Mouse (Mus musculus): ENCODE results near the gene Drap1. TPM values are rescaled to one million over a fixed set of nuclear protein-coding genes. Genes with fewer than 3 reads are reported as not detected.
A peak's percentile ranks its signal among the peaks of the same experiment; 100 is the strongest.

Gene Drap1
- 100 to 1,000 TPM; 727 to 752 (median 743) TPM for total RNA-seq (2022)

DNA sequence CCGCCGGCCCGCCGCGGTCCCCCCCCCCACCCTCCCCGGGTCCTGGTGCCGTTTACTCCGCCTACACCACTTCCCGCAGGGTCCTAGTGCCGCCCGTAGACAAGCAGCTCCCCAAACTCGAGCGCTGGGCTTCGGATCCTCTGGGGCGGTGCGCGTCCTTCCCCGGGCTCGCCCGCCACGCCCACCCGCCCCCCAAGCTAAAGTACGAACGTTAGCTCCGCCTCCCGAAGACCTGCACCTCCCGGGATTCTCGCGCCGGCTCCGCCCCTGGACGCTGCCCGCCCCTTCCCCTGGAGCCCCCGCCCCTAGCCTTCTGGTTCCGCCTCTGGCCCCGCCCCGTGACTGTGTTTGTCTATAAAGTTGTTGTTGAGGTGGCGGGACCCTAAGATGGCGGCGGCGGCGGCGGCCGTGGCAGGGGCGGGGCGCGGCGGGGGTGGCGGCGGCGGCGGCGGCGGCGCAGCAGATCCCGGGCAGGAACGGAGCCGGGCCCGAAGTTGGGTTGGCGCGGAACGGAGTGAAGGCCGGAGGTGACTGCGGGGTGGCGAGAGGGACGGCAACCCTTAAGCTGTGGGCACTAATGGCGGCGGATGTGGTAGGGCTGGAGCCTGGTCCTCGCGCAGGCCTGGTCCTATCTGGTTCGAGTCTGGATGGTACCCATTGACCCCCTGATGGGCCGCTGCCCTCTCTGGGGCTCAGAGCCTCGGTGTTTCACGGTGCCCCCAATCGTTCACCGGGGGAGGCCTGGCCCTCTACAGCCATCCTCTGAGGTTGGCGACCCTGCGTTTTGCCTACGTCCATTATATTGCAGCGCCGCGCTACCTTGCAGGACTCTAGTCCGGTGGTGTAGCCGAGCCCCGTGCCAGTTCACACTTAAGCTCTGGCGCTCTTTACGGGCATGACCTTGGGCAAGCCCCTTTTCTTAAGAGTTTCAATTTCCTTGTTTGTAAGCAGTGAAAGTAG, at the start of gene Drap1, which contains the start of gene AI837181:
Gene Drap1 (minus strand): TSS at position 198 of the 960 bp plus-strand sequence.
Gene AI837181 (plus strand): TSS at position 363 of the 960 bp plus-strand sequence.
- DNase-seq (ENCODE audit: low spot score in 2 of 2): peak; percentile 86 to 89

DNA sequence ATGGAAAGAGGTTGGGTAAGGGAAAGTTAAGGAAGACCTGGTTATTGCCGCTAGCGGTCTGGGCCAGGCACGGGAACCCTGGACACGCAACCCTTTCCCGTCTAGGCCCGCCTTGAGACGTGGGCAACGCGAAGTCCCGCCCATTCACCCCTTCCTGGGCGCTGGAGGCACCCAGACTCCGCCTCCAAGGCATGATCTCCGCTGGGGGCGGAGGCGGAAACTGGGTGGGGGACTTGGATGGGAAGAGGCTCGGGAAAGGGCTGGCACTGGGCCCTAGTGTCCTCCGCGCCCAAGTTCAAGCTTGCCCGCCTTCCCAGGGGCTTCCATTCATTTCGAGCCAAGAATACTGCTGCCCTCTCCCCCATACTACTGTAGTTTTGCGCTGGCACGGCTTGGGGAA, 48.9 kb upstream of the Drap1 start, which contains the start of gene Efemp2:
Gene Efemp2 (plus strand): TSS at position 235 of the 400 bp plus-strand sequence.
- peak; percentile 66 to 78 for DNase-seq (ENCODE audit: low spot score in 2 of 2)

DNA sequence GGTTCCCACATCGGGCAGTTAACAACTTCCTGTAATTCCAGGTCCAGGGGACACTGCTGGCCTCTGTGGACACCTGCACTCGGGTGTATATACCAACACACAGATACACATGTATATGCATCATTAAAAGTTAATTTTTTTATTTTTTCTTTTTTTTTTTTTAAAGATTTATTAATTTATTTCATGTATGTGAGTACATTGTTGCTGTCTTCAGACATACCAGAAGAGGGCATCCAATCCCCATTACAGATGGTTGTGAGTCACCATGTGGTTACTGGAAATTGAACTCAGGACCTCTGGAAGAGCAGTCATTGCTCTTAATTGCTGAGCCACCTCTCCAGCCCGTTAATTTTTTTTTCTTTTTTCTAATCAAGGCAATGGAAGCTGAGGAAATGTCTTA, 48.1 kb upstream of the Drap1 start:
- no peak for DNase-seq (ENCODE audit: low spot score in 2 of 2)

DNA sequence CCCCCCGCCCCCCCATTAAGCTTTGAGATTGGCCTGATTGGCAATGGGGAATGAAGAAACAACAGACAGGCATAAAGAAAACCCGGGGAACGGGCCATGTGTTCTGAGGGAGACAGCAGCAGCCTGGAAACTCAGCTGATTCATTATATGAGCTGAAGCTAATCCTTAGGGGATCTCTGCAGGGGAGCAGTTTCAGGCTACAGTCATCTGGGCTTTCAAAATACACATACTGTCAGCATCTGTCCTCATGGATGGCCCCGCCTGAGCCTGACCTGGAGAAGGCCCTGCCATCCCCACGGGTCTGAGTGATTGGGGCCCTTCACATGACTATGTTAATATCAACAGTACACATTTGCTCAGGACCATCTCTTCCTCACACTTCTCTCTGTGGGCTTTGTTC, 47.1 kb upstream of the Drap1 start:
- DNase-seq (ENCODE audit: low spot score in 2 of 2): no peak

DNA sequence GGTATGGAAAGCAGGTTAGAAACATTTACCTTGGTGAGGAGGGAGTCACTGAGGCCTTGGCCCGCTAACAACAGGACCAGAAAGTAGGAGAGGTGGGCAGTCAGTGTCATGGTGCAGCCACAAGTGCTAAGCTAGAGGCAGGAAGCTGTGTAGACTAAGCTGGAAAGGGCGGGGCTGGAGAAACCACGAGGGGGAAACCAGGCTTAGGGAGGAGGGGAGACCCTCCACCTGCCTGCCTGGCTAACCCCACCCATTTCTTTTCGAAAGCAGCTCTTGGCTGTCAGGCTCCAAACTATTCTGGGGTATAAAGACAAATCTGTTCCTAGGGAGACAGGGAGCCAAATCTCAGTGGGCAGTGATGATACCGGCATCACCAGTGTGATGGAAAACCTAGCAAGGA, 43.6 kb upstream of the Drap1 start, which contains the start of gene Ctsw:
Gene Ctsw (minus strand): TSS at position 134 of the 400 bp plus-strand sequence.
- no peak for DNase-seq (ENCODE audit: low spot score in 2 of 2)

DNA sequence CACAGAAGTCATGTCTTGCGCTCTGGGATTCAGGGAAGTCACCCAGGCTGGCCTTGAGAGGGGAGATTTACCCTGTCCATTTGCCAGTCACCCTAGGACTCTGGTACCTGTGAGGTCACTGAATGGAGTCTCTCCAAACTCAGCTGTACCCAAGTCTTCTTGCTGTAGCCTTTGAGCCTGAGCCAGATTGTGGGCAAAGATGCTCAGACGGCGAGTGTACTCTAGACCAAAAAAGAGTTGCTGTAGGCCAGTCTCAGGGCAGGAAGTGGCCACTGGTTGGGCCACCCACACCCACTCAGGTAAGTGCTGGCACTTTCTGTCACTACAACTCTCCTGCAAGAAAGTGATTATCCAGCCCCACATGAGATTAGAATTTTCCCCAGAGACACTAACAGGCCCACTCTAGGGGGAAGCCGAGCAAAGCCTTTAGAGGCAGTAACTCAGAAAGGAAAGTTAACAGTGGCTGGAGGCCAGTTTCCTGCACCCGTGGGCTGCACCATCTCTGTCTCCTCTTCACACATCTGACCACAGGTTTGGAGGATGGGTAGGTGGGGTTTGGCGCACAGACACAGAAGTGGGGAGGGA, 42.2 kb upstream of the Drap1 start:
- no peak for DNase-seq (ENCODE audit: low spot score in 2 of 2)

DNA sequence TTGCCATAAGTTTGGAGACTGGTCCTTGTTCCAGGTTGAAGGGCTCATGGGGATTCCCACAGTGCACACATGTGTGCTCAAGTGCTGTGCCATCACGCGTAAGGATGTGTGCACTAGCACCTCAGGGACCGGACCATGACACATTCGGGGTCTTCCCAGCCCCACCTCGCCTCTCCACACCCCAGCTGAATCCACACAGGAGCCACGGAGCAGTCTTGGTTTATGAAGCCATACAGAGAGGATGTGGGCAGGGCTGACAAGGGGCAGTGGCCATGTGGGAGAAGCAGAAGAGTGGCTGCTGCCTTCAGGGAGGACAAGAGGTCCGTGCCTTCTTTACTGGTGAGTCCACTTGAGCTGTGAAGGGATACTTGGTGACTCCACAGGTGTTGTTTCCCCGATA, 40.3 kb upstream of the Drap1 start:
- no peak for DNase-seq (ENCODE audit: low spot score in 2 of 2)

DNA sequence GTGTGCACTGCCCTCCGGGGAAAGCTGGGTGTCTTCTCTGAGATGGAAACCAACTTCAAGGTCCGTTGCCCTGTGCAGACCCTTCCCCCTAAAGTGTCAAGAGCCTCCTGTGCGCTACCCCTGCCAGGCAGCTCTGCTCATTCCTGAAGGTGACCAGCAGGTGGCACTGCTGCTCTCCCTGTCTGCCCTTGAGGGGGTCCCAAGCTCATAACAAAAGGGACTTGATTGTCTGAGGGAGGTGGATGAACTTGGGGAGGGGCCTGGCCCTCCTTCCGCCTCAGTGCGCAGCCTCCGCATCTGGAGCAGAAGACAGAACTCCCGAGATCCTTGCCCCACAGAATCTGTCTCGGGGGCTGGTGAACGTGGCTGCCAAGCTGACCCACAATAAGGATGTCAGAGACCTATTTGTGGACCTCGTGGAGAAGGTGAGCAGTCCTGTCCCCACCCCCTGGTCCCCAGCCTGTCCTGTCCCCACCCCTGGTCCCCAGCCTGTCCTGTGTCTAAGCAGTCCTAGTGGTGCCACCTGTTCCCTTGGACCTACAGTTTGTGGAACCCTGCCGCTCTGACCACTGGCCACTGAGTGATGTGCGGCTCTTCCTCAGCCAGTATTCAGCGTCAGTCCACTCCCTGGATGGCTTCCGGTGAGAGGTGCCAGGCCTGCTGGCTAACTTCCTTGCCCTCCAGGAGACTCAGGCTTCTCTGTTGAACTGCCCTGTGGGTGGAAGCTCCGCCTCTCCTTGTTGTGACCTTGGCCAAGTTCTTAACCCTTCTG, 39.2 kb upstream of the Drap1 start:
- DNase-seq (ENCODE audit: low spot score in 2 of 2): no peak

DNA sequence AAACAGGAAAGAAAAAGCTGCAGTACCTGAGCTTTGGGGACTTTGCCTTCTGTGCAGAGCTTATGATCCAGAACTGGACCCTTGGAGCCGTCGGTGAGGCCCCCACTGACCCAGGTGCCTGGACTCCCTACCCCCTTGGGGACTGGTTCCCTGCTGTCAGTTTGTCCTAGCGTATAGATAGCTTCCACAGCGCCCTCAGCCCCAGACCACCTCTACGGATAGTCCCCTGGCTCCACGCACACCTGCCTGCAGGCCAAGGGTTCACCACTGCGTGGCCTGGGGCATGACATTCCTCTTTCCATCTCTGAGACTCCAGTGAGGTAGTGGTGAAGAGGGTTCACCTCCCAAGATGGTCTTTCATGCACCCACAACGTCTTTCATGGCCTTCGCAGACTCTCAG, 38.4 kb upstream of the Drap1 start:
- no peak for DNase-seq (ENCODE audit: low spot score in 2 of 2)

DNA sequence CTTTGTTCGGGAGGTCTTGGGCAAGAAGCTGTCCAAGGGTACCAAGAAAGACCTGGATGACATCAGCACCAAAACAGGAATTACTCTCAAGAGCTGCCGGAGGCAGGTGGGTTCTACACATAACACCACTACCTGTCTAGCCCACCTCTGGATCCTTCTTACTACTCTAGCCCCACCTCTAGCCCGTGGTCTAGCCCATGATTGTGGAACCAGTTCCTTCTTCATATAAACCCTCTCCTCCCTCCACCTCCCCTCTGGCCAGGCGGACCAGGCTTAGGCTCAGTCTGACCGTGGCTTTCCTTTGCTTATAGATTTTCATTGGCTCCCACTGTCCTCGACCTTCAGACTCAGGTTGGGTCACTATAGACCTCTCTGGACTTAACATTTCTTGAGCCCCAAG, 36.6 kb upstream of the Drap1 start:
- no peak for DNase-seq (ENCODE audit: low spot score in 2 of 2)

DNA sequence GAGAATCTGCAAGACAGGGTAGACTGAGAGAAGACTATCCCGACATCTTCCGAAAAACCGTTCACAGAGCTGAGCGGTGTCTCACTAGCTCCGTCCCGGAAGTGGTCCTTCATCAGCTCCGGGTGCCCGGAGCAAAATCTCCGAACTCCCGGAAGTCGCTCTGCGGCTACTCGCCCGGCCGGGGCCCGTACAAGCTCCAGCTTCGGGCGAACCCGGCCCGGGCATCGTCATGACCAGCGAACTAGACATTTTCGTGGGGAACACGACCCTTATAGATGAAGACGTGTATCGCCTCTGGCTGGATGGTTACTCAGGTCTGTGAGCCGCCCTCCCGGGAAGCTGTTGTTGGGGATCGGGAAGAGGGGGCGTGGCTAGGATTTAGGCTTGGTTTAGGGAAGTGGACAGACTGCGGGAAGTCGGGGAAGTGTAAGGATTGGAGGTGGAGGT, 35.7 kb upstream of the Drap1 start, which contains the start of gene Fibp:
Gene Fibp (plus strand): TSS at position 151 of the 447 bp plus-strand sequence.
- DNase-seq (ENCODE audit: low spot score in 2 of 2): peak; percentile 77 to 82

DNA sequence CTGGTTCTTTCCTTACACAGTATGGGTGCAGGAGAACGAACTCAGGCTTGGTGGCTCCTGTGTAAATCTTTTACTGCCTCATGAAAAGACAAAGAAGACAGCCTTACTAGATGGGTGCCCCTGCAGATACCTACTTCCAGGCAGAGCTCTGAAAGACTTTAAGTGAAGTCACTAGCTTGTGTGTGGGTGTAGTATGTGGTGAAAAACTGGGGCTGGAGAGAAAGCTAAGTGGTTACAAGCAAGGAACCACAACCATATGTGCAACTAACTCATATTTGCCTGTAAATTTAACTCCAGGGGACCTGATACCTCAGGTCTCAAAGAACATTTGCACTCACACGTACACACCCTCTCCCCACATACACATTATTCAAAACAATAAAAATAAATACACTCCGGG, 35.1 kb upstream of the Drap1 start:
- no peak for DNase-seq (ENCODE audit: low spot score in 2 of 2)

DNA sequence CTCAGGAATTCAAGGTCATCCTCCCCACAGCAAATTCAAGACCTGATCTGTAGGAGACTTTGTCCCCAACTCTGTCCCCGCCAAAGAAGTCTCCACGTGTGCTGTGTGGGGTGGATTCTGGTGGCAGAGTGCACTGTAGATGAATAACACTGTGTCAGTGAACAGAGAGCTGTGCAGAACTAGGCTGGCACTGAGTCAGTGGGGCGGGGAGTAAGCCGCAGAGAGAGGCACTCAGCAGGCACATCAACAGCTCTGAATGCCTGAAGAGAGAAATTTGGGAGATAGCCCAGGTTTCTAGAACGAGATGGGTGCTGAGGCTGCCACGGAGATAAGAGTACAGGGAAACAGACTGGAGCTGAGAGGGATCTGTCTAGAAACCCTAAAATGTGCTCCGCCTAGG, 34.2 kb upstream of the Drap1 start:
- DNase-seq (ENCODE audit: low spot score in 2 of 2): no peak

DNA sequence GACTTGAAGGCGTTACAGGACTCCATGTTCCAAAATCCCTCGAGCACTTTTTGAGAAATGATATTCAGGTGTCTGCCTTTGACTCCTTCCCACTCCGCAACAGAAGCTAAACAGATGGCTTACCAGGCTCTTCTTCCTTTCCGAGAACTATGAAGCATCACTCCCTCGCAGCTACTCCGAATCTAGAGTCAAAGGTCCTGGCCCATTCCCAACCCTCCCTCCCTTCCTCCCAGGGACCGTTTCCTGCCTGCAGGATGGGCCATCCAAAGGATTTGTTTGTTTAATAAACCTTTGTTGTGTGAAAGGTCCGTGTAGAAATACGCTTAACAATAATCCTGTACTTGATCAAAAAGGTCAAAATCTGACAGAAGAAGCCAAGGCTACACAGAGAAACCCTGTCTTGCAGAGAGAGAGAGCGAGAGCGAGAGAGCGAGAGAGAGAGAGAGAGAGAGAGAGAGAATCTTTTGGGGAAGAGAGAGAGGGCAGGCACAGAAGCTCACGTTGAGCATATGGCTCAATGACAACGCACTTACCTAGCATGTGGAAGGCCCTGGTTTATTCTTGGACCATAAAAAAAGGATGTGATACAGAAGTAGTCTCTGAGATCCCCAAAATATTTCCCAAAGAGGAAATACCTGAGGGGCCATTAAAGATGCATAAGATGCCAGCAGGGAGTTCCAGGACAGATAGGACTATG, 33.1 kb upstream of the Drap1 start, which contains the start of gene Ccdc85b:
Gene Ccdc85b (minus strand): TSS at position 149 of the 697 bp plus-strand sequence.
- DNase-seq (ENCODE audit: low spot score in 2 of 2): no peak

DNA sequence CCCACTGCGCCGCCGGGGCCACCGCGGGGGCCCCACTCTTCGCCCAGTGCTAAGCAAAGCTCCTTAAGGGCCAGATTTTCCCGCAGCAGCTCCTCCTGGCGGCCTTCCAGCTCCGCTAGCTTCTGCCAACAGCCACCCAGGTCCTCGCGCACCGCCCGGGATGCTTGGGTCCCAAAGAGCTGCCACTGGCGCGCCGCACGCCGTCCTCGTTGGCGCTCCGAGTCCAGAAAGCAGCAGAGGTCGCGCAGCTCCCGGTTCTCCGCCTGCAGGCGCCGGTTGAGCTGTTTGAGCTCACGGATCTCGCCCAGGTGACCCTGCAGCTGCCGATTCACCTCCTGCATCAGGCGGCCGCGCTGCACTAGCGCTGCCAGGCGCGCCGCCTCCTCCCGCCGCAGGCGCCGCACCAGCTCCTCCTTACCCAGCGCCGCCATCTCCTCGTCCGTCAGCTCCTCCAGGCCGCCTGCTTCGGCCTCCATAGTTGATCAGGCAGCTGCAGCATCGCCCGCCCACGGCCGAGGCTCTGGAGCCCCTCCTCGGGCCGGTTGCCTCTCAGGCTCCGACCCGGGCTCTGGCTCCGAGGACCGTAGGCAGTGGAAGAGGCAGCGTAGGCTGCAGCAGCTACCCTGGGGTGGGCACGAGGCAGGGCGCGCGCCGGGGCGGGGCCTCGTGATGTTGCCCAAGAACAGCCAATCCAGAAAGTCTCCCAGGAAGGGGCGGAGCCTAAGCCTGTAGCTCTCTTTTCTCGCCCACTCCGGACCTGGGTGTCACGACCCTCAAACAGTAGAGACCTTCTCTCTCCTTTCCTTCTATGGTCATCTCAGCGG, 32.4 kb upstream of the Drap1 start:
- peak; percentile 95 to 96 for DNase-seq (ENCODE audit: low spot score in 2 of 2)

DNA sequence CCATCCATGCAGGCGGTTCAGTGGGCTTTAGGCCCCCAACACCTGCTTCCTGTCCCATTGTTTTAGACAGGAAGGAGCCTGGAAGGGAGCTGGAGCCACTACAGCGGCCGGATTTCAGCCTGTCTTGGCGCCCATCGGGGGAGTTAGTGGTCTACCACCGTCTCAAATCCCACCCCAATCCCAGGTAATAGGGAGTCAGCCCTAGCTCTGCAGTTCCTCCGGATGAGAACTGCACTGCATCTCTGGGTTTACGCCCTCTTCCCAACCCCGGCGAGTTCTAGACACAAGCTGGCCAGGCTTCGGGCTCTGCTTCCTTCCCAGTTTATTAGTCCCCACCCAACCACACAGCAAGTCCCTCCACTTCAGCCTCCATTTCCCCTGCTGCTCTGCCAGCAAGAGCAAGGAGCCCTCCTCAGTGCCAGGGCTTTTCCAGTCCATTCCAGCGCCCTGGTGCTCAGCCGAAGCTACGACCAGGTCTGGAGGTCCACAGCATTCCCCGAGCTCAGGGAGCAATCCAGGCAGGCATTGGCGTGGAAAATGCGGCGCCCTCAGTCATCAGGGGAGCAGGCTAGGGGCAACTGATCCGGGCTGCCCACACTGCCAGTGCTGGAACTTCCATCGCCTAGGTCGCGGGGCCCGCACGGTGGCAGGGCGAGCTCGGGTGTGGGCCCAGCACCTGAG, 31.6 kb upstream of the Drap1 start:
- DNase-seq (ENCODE audit: low spot score in 2 of 2): no peak

DNA sequence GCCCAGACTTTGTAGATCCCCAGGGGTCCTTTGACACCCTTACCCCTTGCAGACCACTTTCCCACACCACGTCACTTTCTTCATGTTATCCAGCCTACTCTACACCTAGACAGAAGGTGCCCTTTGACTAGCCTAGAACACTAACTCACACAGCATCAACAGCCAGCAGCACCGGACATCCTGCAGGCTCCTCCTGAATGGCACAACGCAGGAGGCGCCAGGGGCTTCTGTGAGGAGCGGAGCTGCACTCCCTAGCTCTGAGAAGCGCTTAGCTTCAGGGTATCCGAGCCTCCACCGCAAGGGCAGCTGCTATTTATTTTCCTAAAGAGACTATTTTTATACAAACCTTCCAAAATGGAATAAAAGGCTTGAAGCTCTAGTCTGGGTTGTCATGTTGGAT, 30.8 kb upstream of the Drap1 start:
- DNase-seq (ENCODE audit: low spot score in 2 of 2): no peak

DNA sequence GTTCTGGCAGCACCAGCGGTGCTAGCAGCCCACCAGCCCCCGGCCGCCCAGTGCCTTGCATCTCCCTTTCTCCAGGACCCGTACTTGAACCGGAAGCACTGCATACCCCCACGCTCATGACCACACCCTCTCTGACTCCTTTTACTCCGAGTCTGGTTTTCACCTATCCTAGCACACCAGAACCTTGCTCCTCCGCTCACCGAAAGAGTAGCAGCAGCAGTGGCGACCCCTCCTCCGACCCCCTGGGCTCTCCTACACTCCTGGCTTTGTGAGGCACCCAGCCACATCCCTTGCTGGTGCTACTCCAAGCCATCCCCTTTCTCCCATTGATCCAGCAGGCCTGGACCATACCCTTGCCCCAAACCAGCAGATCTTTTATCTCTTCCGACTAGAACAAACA, 30.3 kb upstream of the Drap1 start:
- DNase-seq (ENCODE audit: low spot score in 2 of 2): no peak

DNA sequence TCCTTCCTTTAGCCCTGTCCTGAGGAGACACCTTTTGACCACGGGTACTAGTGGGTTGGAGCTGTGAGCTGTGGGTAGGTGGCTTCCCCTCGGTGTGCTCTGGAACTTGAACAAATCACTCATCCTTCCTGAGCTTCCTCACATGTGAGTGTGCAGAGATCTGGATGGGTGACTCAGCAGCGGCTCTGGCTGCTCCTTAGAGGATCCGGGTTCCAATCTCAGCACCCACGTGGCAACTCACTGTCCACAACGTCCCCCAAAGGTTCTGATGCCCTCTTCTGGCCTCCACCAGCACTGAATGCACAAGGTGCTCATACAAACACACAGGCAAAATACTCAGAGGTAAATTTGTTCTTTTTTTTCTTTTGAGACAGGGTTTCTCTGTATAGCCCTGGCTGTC, 27.0 kb upstream of the Drap1 start:
- DNase-seq (ENCODE audit: low spot score in 2 of 2): no peak
